Mouse (Mus musculus) megakaryocyte, embryonic 14.5 days (primary cell): ENCODE measurements at regions not wholly inside any gene's neighbourhood (a gene's known extent, or its start where the extent isn't known, plus 50 kb on each side); places are given as distances from the start of the nearest gene placed in this dataset.

ENCODE experiments used
- FLI1 ChIP-seq: IDR thresholded peaks from 2 replicates; pipeline ENCODE4 v1.6.1; 2012; ENCODE audit warnings: low read length, inconsistent platforms, mixed read lengths
- GATA1 ChIP-seq: IDR thresholded peaks from 3 replicates; pipeline ENCODE4 v1.6.1; 2012; ENCODE audit warnings: mixed read lengths, low read length, inconsistent platforms, borderline replicate concordance

DNA sequence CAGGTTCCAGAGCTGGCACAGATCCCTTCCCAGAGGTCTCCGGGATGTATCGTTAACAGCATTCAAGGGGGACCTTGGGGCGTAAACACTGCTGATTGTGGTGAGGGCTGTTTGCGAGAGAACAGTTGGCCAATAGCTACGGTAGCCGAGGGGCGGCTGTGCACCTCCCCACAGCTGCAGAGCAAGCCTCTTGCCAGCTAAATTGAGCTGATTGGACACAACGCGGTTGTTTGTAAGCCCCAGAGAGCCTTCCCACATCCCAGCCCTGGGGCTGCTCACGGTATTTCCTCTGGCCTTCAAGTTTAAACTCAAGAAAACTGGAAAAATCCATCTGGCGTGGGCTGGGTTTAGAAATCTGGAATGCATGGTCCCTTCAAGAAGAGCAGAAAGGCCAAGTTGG is 114.6 kb upstream of the Gm5148 start:
- TF ChIP-seq GATA1 = no peak
- TF ChIP-seq FLI1 = no peak
